Mouse (Mus musculus): ENCODE data around the gene Thnsl2. TPM values are rescaled to one million over a fixed set of nuclear protein-coding genes. Genes with fewer than 3 reads are reported as not detected.

Gene Thnsl2
- polyA plus RNA-seq, 1 experiment, result 6.5 TPM

GRCm38 (mm10) chr6:71149534-71149933, 5.3 kb upstream of the Thnsl2 start:
- 17% methylated on average over 5 of the region's 5 CpGs for WGBS
- Histone ChIP-seq H3K27me3 (ENCODE audit: control insufficient read depth, insufficient read depth, low read length) (no peaks in the 10 kb centered on the region), H3K4me3 (replicated peaks; ENCODE audit: insufficient read depth, low read depth, low read length) (no peak overlapping the region), H3K27ac (ENCODE audit: insufficient read depth, low read length) (no peak overlapping the region), H3K4me1 (ENCODE audit: control insufficient read depth, insufficient read depth, low read length) (no peaks in the 10 kb centered on the region)
- TF ChIP-seq CTCF (IDR thresholded peaks at IDR 0.05; ENCODE audit: borderline replicate concordance, insufficient read depth, low read depth, low read length) (peak; percentile 84), POLR2A (IDR thresholded peaks at IDR 0.05; ENCODE audit: borderline replicate concordance, insufficient read depth, low read length) (no peak)
- peak; percentile 63 to 67 for DNase-seq

DNA sequence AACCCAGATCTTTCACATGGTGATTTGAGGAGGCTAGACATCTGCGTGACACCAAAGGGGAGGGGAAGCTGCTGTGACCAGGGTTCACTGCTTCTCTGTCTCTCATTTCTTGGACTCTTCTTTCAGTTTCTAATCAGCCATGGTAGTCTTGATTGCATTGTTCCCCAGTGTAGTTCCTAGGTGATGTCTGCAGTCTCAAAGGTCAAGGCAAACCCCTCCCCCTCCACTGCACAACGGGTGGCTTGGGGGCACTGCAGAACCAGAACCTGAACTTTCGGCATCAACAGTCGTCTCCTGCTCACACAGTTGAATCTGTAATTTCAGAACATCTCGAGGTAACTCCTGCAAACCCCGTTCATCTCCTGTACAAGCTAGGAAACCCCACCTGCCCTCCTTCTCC, 4.1 kb upstream of the Thnsl2 start:
- whole genome bisulfite sequencing, result 80% methylated on average over 6 of the region's 6 CpGs
- no peak for DNase-seq
- Histone ChIP-seq H3K27ac (ENCODE audit: insufficient read depth, low read length) (no peak overlapping the region), H3K4me1 (ENCODE audit: control insufficient read depth, insufficient read depth, low read length) (peaks cover under 1% of the 10 kb centered on the region; the same call in 1 of the 2 replicates), H3K4me3 (replicated peaks; ENCODE audit: insufficient read depth, low read depth, low read length) (no peak overlapping the region), H3K27me3 (ENCODE audit: control insufficient read depth, insufficient read depth, low read length) (no peaks in the 10 kb centered on the region)
- no peak for TF ChIP-seq POLR2A (IDR thresholded peaks at IDR 0.05; ENCODE audit: borderline replicate concordance, insufficient read depth, low read length)
- no peak for TF ChIP-seq CTCF (IDR thresholded peaks at IDR 0.05; ENCODE audit: borderline replicate concordance, insufficient read depth, low read depth, low read length)

DNA sequence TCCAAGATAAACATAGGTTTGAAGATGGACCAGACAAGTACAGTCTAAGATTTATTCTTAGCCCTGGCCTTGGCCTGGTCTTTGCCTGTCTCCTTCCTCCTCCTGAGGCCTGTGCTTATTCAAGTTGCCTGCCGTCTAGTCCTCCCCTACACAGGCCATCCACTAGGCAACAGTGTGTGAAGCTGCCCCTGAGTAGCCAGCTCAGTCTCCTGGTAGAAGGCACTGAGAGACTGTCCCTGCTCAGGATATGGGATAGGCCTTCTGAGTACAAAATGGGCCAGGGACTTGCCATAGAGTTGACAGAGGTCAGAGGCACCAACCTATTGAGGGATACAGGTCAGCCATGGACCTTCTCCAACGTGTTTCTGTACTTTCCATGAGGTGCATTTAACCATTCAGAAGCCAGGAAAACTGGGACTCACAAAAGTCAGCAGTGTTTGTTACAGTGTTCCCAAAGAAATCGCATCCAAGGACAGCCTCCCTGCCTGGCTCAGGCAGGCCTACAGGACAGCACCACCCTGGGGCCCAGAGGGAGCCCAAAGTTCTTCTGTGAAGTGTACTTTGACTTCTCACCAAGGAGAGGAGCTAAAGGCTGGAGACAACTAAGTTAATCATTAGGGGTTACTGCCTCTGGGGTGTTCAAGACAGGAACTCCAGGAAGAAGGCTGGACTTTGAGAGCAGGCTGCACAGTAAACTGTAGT, 1.2 kb upstream of the Thnsl2 start:
- H3K27ac ChIP-seq (ENCODE audit: insufficient read depth, low read length), result no peak overlapping the region
- TF ChIP-seq POLR2A (IDR thresholded peaks at IDR 0.05; ENCODE audit: borderline replicate concordance, insufficient read depth, low read length) (no peak), CTCF (IDR thresholded peaks at IDR 0.05; ENCODE audit: borderline replicate concordance, insufficient read depth, low read depth, low read length) (no peak)
- no peak overlapping the region for H3K4me3 ChIP-seq (replicated peaks; ENCODE audit: insufficient read depth, low read depth, low read length)
- H3K4me1 ChIP-seq (ENCODE audit: control insufficient read depth, insufficient read depth, low read length), result peaks cover 5% of the 10 kb centered on the region; the same call in 1 of the 2 replicates
- 86% methylated on average over 3 of the region's 3 CpGs for WGBS
- no peak for DNase-seq
- no peaks in the 10 kb centered on the region for H3K27me3 ChIP-seq (ENCODE audit: control insufficient read depth, insufficient read depth, low read length)

- Histone ChIP-seq H3K4me3 (replicated peaks; ENCODE audit: insufficient read depth, low read depth, low read length) (peak overlapping the region; percentile 98), H3K27ac (ENCODE audit: insufficient read depth, low read length) (peak overlapping the region; percentile 89), H3K4me1 (ENCODE audit: control insufficient read depth, insufficient read depth, low read length) (peaks cover 5% of the 10 kb centered on the region; the same call in 1 of the 2 replicates), H3K27me3 (ENCODE audit: control insufficient read depth, insufficient read depth, low read length) (no peaks in the 10 kb centered on the region)
- peak; percentile 22 to 36 for DNase-seq
- TF ChIP-seq CTCF (IDR thresholded peaks at IDR 0.05; ENCODE audit: borderline replicate concordance, insufficient read depth, low read depth, low read length) (no peak), POLR2A (IDR thresholded peaks at IDR 0.05; ENCODE audit: borderline replicate concordance, insufficient read depth, low read length) (no peak)
- WGBS, result under 1% methylated on average over 19 of the region's 19 CpGs
These were observed 915 bp downstream of the Thnsl2 start for GRCm38 (mm10) chr6:71143154-71143893.

GRCm38 (mm10) chr6:71135031-71135430, 9.2 kb downstream of the Thnsl2 start:
- 87% methylated on average over 3 of the region's 3 CpGs for WGBS
- DNase-seq, result no peak
- TF ChIP-seq POLR2A (IDR thresholded peaks at IDR 0.05; ENCODE audit: borderline replicate concordance, insufficient read depth, low read length) (no peak), CTCF (IDR thresholded peaks at IDR 0.05; ENCODE audit: borderline replicate concordance, insufficient read depth, low read depth, low read length) (no peak)
- Histone ChIP-seq H3K27me3 (ENCODE audit: control insufficient read depth, insufficient read depth, low read length) (no peaks in the 10 kb centered on the region), H3K4me1 (ENCODE audit: control insufficient read depth, insufficient read depth, low read length) (no peaks in the 10 kb centered on the region), H3K4me3 (replicated peaks; ENCODE audit: insufficient read depth, low read depth, low read length) (no peak overlapping the region), H3K27ac (ENCODE audit: insufficient read depth, low read length) (no peak overlapping the region)

- TF ChIP-seq POLR2A (IDR thresholded peaks at IDR 0.05; ENCODE audit: borderline replicate concordance, insufficient read depth, low read length) (no peak), CTCF (IDR thresholded peaks at IDR 0.05; ENCODE audit: borderline replicate concordance, insufficient read depth, low read depth, low read length) (no peak)
- no peak for DNase-seq
- 74% methylated on average over 11 of the region's 11 CpGs for WGBS
These were observed 10.7 kb downstream of the Thnsl2 start for GRCm38 (mm10) chr6:71133559-71133958.

DNA sequence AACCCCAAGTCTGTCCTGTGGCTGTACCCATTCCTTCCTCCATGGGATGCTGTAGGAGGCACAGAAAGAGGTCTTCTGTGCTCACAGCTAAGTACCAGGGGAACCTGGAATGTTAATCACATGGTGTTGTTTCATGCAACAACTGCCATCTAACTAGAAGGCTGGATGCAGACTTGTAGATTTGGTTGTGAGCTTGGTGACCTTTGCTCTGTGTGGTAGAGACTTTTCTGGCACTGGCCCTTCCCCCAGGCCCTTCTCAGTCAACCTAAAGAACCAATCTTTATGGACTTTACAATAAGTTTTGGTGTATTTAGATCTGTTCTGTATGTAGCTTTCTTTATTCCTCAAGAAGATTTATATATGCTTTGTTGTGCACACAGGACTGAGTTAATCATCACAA, 13.2 kb downstream of the Thnsl2 start:
- Histone ChIP-seq H3K27ac (ENCODE audit: insufficient read depth, low read length) (no peak overlapping the region), H3K4me3 (replicated peaks; ENCODE audit: insufficient read depth, low read depth, low read length) (no peak overlapping the region), H3K4me1 (ENCODE audit: control insufficient read depth, insufficient read depth, low read length) (no peaks in the 10 kb centered on the region), H3K27me3 (ENCODE audit: control insufficient read depth, insufficient read depth, low read length) (no peaks in the 10 kb centered on the region)
- TF ChIP-seq POLR2A (IDR thresholded peaks at IDR 0.05; ENCODE audit: borderline replicate concordance, insufficient read depth, low read length) (no peak), CTCF (IDR thresholded peaks at IDR 0.05; ENCODE audit: borderline replicate concordance, insufficient read depth, low read depth, low read length) (no peak)
- no peak for DNase-seq

More at GRCm38 (mm10) chr6:71133559-71133958, 10.7 kb downstream of the Thnsl2 start:
- no peaks in the 10 kb centered on the region for H3K27me3 ChIP-seq (ENCODE audit: control insufficient read depth, insufficient read depth, low read length)
- H3K4me1 ChIP-seq (ENCODE audit: control insufficient read depth, insufficient read depth, low read length), result no peaks in the 10 kb centered on the region
- no peak overlapping the region for H3K4me3 ChIP-seq (replicated peaks; ENCODE audit: insufficient read depth, low read depth, low read length)
- no peak overlapping the region for H3K27ac ChIP-seq (ENCODE audit: insufficient read depth, low read length)

DNA sequence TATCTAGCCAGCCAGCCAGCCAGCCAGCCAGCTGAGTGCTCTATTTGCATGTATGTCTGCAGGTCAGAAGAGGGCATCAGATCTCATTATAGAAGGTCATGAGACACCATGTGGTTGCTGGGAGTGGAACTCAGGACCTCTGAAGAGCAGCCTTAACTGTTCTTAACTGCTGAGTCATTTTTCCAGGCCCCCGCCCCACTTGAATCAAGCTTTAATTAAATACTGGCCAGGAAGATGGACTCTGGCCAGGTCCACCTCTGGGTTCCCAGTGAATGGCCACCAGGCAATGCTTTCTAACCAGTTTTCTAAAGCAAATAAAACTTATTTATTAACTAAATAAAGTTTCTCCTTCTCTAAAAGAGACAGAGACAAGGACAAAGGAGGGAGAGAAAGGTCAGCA, 14.0 kb downstream of the Thnsl2 start:
- DNase-seq, result no peak
- Histone ChIP-seq H3K27ac (ENCODE audit: insufficient read depth, low read length) (no peak overlapping the region), H3K27me3 (ENCODE audit: control insufficient read depth, insufficient read depth, low read length) (no peaks in the 10 kb centered on the region), H3K4me3 (replicated peaks; ENCODE audit: insufficient read depth, low read depth, low read length) (no peak overlapping the region), H3K4me1 (ENCODE audit: control insufficient read depth, insufficient read depth, low read length) (no peaks in the 10 kb centered on the region)
- TF ChIP-seq POLR2A (IDR thresholded peaks at IDR 0.05; ENCODE audit: borderline replicate concordance, insufficient read depth, low read length) (no peak), CTCF (IDR thresholded peaks at IDR 0.05; ENCODE audit: borderline replicate concordance, insufficient read depth, low read depth, low read length) (no peak)
- 80% methylated on average over 1 of the region's 1 CpGs for WGBS
